Mouse (Mus musculus): ENCODE results near the gene Usp32.
A peak's percentile ranks its signal among the peaks of the same experiment; 100 is the strongest.

The Usp32 gene

GRCm38 (mm10) chr11:84948114-84948513 is 191.8 kb downstream of the Usp32 start:
- no peak for DNase-seq (ENCODE audit: inconsistent ontology term)

GRCm38 (mm10) chr11:84947206-84947605 is 192.8 kb downstream of the Usp32 start:
- no peak for DNase-seq (ENCODE audit: inconsistent ontology term)

- no peak for DNase-seq (ENCODE audit: inconsistent ontology term)
Observed at GRCm38 (mm10) chr11:84945841-84946240, 194.1 kb downstream of the Usp32 start.

- no peak for DNase-seq (ENCODE audit: inconsistent ontology term)
Observed at GRCm38 (mm10) chr11:84944639-84945435, 195.1 kb downstream of the Usp32 start.

GRCm38 (mm10) chr11:84943948-84944347 is 196.0 kb downstream of the Usp32 start:
- DNase-seq (ENCODE audit: inconsistent ontology term), result peak; percentile 58

- DNase-seq (ENCODE audit: inconsistent ontology term), result no peak
Observed at GRCm38 (mm10) chr11:84940140-84940539, 199.8 kb downstream of the Usp32 start.

GRCm38 (mm10) chr11:84939508-84940053 is 200.4 kb downstream of the Usp32 start:
- no peak for DNase-seq (ENCODE audit: inconsistent ontology term)

All from Muller cell, postnatal 12 days (primary cell).